Mouse (Mus musculus) spleen, adult 2 months (tissue): ENCODE results near the gene Slc10a7.
A peak's percentile ranks its signal among the peaks of the same experiment; 100 is the strongest.

Experiments used
- CTCF ChIP-seq: fragments of 200-500 bp; IDR thresholded peaks from 2 replicates; pipeline ENCODE4 v1.5.1; 2011; ENCODE audit warnings: mild to moderate bottlenecking, inconsistent platforms; ENCODE audit not compliant: insufficient read depth, insufficient read length, insufficient replicate concordance; ENCODE audit errors: extremely low read depth
- POLR2A ChIP-seq: fragments of 200-500 bp; IDR thresholded peaks from 2 replicates; pipeline ENCODE4 v1.6.1; 2011; ENCODE audit warnings: low read depth, low read length, inconsistent platforms

- TF ChIP-seq POLR2A (no peak), CTCF (peak; percentile 39; the same call in 1 of the 2 replicates)
Observed at GRCm38 (mm10) chr8:78648918-78649317, 139.8 kb downstream of the Slc10a7 start.
